Mouse (Mus musculus): ENCODE data around the gene Cdhr2.

Cdhr2 gene

GRCm38 (mm10) chr13:54752656-54753055 is 51.4 kb downstream of the Cdhr2 start:
- no peak for DNase-seq (ENCODE audit: low read depth, low spot score)

- DNase-seq (ENCODE audit: low read depth, low spot score): no peak
Observed at GRCm38 (mm10) chr13:54753733-54754132, 52.5 kb downstream of the Cdhr2 start.

- no peak for DNase-seq (ENCODE audit: low read depth, low spot score)
Observed at GRCm38 (mm10) chr13:54754169-54755080, 53.2 kb downstream of the Cdhr2 start.

- DNase-seq (ENCODE audit: low read depth, low spot score): no peak
Observed at GRCm38 (mm10) chr13:54755201-54755830, 54.1 kb downstream of the Cdhr2 start.

- DNase-seq (ENCODE audit: low read depth, low spot score): no peak
Observed at GRCm38 (mm10) chr13:54756156-54756712, 55.0 kb downstream of the Cdhr2 start.

GRCm38 (mm10) chr13:54757093-54757830 is 56.0 kb downstream of the Cdhr2 start:
- no peak for DNase-seq (ENCODE audit: low read depth, low spot score)

- peak; percentile 72 for DNase-seq (ENCODE audit: low read depth, low spot score)
Observed at GRCm38 (mm10) chr13:54758045-54758755, 56.9 kb downstream of the Cdhr2 start.

GRCm38 (mm10) chr13:54758756-54759470 is 57.7 kb downstream of the Cdhr2 start:
- DNase-seq (ENCODE audit: low read depth, low spot score): no peak

GRCm38 (mm10) chr13:54759496-54759895 is 58.2 kb downstream of the Cdhr2 start:
- DNase-seq (ENCODE audit: low read depth, low spot score): no peak

- DNase-seq (ENCODE audit: low read depth, low spot score): no peak
Observed at GRCm38 (mm10) chr13:54760164-54760795, 59.0 kb downstream of the Cdhr2 start.

- DNase-seq (ENCODE audit: low read depth, low spot score): no peak
Observed at GRCm38 (mm10) chr13:54760906-54761305, 59.6 kb downstream of the Cdhr2 start.

- peak; percentile 33 for DNase-seq (ENCODE audit: low read depth, low spot score)
Observed at GRCm38 (mm10) chr13:54765281-54766191, 64.3 kb downstream of the Cdhr2 start.

- DNase-seq (ENCODE audit: low read depth, low spot score): peak; percentile 74
Observed at GRCm38 (mm10) chr13:54766192-54766768, 65.0 kb downstream of the Cdhr2 start, which contains the start of gene Sncb. TSS of gene Sncb (minus strand) at chr13:54766595.

GRCm38 (mm10) chr13:54767012-54767411 is 65.8 kb downstream of the Cdhr2 start:
- no peak for DNase-seq (ENCODE audit: low read depth, low spot score)

GRCm38 (mm10) chr13:54780592-54780991 is 79.3 kb downstream of the Cdhr2 start:
- DNase-seq (ENCODE audit: low read depth, low spot score): no peak

- DNase-seq (ENCODE audit: low read depth, low spot score): no peak
Observed at GRCm38 (mm10) chr13:54781086-54781485, 79.8 kb downstream of the Cdhr2 start.

- DNase-seq (ENCODE audit: low read depth, low spot score): no peak
Observed at GRCm38 (mm10) chr13:54783235-54783634, 82.0 kb downstream of the Cdhr2 start.

GRCm38 (mm10) chr13:54783698-54784097 is 82.4 kb downstream of the Cdhr2 start, which contains the start of gene Eif4e1b:
TSS of gene Eif4e1b (plus strand) at chr13:54783998.
- no peak for DNase-seq (ENCODE audit: low read depth, low spot score)
